Mouse (Mus musculus) neural tube, embryonic 12.5 days (tissue): ENCODE data around the gene Cma2. TPM values are rescaled to one million over a fixed set of nuclear protein-coding genes. Genes with fewer than 3 reads are reported as not detected.

Source experiments
- ATAC-seq: fragments of 200-750 bp; cut with Nextera tagmentation; 2 replicates; pipeline ENCODE4 v1.8.0; 2017; ENCODE audit warnings: low read depth, mild to moderate bottlenecking, moderate TSS enrichment, moderate library complexity; ENCODE audit not compliant: low FRiP score
- H3K27ac ChIP-seq: fragments of 300-500 bp; sonication (generic); 2 replicates; pipeline ENCODE4 v1.5.1; 2016
- H3K27me3 ChIP-seq: fragments of 300-500 bp; sonication (generic); replicated peaks from 2 replicates; pipeline ENCODE4 v1.6.1; 2016; ENCODE audit warnings: mild to moderate bottlenecking
- H3K36me3 ChIP-seq: fragments of 300-500 bp; sonication (generic); 2 replicates; pipeline ENCODE4 v1.6.1; 2016; ENCODE audit warnings: mild to moderate bottlenecking
- H3K4me1 ChIP-seq: fragments of 300-500 bp; sonication (generic); 2 replicates; pipeline ENCODE4 v1.6.1; 2016
- H3K4me2 ChIP-seq: fragments of 300-500 bp; sonication (generic); replicated peaks from 2 replicates; pipeline ENCODE4 v1.6.1; 2016; ENCODE audit warnings: mild to moderate bottlenecking
- H3K4me3 ChIP-seq: fragments of 300-500 bp; sonication (generic); 2 replicates; pipeline ENCODE4 v1.5.1; 2016
- H3K9ac ChIP-seq: fragments of 300-500 bp; sonication (generic); 2 replicates; pipeline ENCODE4 v1.6.1; 2016; ENCODE audit warnings: mild to moderate bottlenecking
- H3K9me3 ChIP-seq: fragments of 300-500 bp; sonication (generic); 2 replicates; pipeline ENCODE4 v1.6.1; 2016; ENCODE audit warnings: mild to moderate bottlenecking
- WGBS: fragments of 180-500 bp; shearing (Covaris S2); methylation state at CpG from one replicate; pipeline ENCODE4 v1.1.7; 2016; 5-methylcytosine and 5-hydroxymethylcytosine counted together
- polyA plus RNA-seq: library from polyadenylated mRNA; unstranded; fragments of >200 nt; fragmentation: Nextera tagmentation; extraction: Ambion mirVana; gene quantifications from 2 replicates; pipeline ENCODE4 v1.2.1, GENCODE M21; 2016

Gene Cma2
- not detected in 2 replicates for polyA plus RNA-seq

DNA sequence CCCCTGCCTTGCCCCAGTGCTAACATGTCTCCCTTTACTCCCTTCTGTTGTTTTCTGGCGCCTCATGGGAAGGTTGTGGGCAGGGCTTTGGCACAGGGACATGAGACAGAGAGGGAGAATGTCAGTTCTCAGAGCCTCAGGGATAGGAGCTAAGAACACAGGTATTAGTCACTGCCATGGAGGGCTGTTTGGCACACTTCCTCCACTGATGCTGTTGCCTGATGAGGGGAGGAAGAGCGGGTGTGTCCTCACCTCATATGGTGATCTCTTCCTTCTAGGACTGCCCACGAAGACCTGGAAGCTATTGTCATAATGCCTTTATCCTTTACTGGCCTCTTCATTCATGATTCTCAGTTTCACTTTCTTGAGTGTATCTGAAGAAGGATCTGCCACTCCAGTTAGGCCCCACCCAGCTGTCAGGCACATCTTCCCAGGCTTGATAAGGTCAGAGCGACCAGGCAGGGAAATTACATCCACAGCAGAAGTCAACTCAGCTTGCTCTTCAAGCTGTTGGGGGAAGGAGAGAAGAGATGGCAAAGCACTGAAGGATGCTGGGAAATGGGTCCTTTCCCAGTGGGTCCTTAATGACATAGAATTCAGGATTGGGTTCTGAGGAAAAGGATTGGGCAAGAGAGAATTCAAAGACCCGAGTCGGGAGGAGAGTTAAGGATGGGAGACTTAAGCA lies at the start of gene Cma2:
TSS of gene Cma2 (plus strand) at position 635 of the 685 bp plus-strand sequence.
- H3K27ac ChIP-seq = no peak within 1 kb of the TSS
- no peak within 1 kb of the TSS for H3K4me2 ChIP-seq
- no peaks in the 10 kb centered on the region for H3K9me3 ChIP-seq
- no peaks in the 10 kb centered on the region for H3K4me1 ChIP-seq
- H3K27me3 ChIP-seq = no peaks in the 10 kb centered on the region
- no peak within 1 kb of the TSS for H3K9ac ChIP-seq
- H3K36me3 ChIP-seq = no peaks in the 10 kb centered on the region
- 92% methylated on average over 6 of the region's 6 CpGs for WGBS
- no peak for ATAC-seq
- no peak within 1 kb of the TSS for H3K4me3 ChIP-seq

DNA sequence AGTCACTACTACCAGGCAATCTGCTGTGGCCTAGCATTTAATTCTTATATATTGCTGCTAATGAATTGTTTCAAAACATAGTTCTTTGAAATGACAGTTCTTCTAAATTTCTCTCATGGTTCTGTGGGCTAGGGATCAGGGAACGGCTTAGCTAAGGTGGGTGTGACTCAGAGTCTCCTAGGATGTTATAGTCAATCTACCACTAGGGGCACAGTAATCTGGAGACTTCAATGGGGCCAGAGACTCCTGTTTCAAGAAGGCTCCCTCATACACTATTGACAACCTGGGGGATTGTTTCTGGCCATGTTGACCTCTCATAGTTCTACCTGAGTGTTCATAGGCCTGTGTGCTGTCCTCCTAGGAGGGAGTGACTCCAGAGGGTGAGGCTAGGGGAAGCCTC lies 45.3 kb upstream of the Cma2 start:
- Histone ChIP-seq H3K9me3 (no peaks in the 10 kb centered on the region), H3K4me1 (peaks cover 4% of the 10 kb centered on the region; the same call in 1 of the 2 replicates), H3K27me3 (no peaks in the 10 kb centered on the region), H3K4me2 (no peak overlapping the region), H3K4me3 (no peak overlapping the region), H3K36me3 (no peaks in the 10 kb centered on the region), H3K9ac (no peak overlapping the region), H3K27ac (no peak overlapping the region)
- ATAC-seq = no peak
- 21% methylated on average over 1 of the region's 1 CpGs for WGBS

DNA sequence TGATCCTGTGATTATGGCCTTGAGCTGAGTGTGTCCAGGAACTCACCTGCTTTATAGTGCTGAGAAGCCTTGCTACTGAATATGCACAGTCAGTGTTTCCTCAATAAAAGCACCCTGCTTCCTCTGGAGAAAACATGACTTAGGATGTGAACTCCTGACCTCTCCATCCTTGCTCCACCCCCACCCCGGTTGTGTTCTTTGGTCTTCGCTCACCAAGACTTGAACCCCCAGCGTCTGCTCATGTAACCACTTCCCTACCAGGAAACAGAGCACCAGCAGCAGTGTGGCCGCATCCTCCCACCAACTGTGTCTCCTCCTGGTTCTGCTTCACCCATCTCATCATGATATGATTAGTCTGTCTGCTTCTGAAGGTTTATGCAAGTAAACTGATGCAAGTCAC lies 37.4 kb upstream of the Cma2 start:
- no peak for ATAC-seq
- H3K9ac ChIP-seq = no peak overlapping the region
- no peak overlapping the region for H3K4me2 ChIP-seq
- no peaks in the 10 kb centered on the region for H3K4me1 ChIP-seq
- H3K36me3 ChIP-seq = no peaks in the 10 kb centered on the region
- H3K9me3 ChIP-seq = no peaks in the 10 kb centered on the region
- H3K27ac ChIP-seq = no peak overlapping the region
- no peak overlapping the region for H3K4me3 ChIP-seq
- WGBS = 62% methylated on average over 4 of the region's 4 CpGs
- no peaks in the 10 kb centered on the region for H3K27me3 ChIP-seq

DNA sequence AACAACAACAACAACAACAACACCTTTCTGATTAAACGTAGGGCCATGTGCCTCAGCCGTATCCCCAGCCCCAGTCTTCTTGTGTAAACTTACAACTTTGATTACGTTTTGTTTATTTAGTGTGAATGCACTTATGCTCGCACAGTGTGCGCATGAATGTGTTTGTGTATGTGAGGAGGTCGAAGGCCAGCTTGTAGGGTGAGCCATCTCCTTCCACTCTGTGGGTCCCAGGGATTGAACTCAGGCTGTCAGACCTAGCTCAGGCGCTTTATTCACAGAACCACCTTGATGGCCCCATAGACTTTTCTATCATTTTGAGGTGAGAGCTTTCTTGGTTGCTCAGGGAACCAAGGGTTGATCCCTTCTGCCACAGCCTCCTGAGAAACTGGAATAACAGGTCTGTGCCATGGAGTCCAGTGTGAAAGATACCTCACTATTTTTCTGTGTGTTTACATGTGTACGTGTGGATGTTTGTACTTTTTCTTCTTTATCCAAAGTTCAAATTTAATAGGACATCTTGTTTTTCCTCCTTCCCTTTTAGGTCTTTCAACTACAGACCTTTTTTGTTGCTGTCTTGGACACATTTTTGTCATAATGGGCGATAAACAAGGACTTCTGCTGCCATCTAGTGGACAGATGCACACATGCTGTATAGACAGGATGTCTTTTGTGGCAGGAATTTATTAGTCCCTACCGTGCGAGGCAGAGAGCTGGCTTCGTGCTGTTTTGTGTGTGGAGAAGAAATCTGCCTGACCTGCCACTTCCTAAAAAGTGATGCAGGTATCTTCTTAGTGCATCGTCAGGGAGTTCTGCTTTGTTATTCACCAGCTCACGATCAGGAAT lies 32.3 kb upstream of the Cma2 start:
- 45% methylated on average over 14 of the region's 14 CpGs for WGBS
- no peak overlapping the region for H3K27ac ChIP-seq
- peak; percentile 70; the same call in 1 of the 2 replicates for ATAC-seq
- no peaks in the 10 kb centered on the region for H3K4me1 ChIP-seq
- H3K36me3 ChIP-seq = no peaks in the 10 kb centered on the region
- H3K9me3 ChIP-seq = no peaks in the 10 kb centered on the region
- no peak overlapping the region for H3K4me3 ChIP-seq
- peak overlapping the region; percentile 44 for H3K4me2 ChIP-seq
- no peaks in the 10 kb centered on the region for H3K27me3 ChIP-seq
- no peak overlapping the region for H3K9ac ChIP-seq

DNA sequence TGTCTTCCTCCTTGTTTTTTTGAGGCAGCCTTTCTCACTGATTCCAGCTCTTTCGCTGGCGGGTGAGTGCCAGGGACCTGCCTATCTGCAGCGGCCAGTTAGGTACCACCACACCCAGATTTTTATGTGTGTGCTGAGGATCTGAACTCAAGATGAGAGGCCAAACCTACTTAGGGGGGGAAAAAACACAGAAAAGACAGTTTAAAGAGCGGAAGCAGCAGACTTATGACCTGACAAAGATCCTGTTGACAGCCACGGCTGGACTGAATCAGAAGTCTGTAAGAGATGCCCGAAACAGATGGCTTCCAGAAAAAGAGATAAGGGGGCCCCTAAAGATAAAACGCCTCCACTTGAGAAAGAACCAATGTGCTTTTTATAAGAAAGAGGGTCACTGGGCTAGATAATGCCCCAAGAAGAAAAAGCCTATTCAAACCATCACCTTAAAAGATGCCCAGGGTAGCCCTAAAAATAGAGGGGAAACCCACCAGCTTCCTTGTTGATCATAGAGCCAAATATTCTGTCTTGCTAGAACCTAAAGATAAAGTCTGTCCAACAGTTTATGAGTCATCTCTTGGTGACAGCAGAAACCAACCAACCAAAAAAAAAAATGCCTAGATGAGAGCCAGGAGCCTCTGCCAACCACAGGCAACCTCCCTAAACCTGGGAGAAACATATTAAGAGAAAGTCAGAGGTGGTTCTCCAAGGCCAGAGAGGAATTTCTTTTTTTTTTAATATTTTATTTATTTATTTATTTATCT lies 28.1 kb upstream of the Cma2 start:
- no peak overlapping the region for H3K4me3 ChIP-seq
- no peak for ATAC-seq

DNA sequence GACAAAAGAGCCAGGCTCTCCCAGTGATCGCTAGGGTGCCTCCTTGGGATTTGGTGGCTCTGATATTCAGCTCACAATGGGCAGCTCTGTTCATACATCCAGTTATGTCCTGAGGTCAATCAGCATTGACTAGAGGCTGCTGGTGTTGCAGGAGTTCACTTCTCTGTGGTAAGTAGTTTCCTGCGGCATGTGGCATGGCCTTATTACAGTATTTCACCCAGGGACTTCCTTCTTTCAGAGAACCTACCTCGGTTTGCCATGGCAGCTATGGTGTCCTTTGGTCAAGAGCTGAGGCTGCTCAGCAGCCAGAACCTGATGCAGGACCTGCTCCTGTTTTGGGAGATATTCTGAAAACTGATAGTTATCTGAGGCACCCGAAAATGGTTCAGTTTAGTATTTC lies 23.9 kb upstream of the Cma2 start:
- Histone ChIP-seq H3K9me3 (no peaks in the 10 kb centered on the region), H3K9ac (no peak overlapping the region), H3K4me2 (no peak overlapping the region), H3K27ac (no peak overlapping the region), H3K4me3 (no peak overlapping the region), H3K36me3 (no peaks in the 10 kb centered on the region), H3K4me1 (no peaks in the 10 kb centered on the region), H3K27me3 (no peaks in the 10 kb centered on the region)
- ATAC-seq = no peak
- WGBS = 83% methylated on average over 4 of the region's 4 CpGs

More for the DNA sequence above, 28.1 kb upstream of the Cma2 start:
- 81% methylated on average over 7 of the region's 7 CpGs for WGBS
- H3K27me3 ChIP-seq = no peaks in the 10 kb centered on the region
- H3K27ac ChIP-seq = no peak overlapping the region
- no peaks in the 10 kb centered on the region for H3K36me3 ChIP-seq
- no peak overlapping the region for H3K4me2 ChIP-seq
- no peak overlapping the region for H3K9ac ChIP-seq
- no peaks in the 10 kb centered on the region for H3K4me1 ChIP-seq
- no peaks in the 10 kb centered on the region for H3K9me3 ChIP-seq

DNA sequence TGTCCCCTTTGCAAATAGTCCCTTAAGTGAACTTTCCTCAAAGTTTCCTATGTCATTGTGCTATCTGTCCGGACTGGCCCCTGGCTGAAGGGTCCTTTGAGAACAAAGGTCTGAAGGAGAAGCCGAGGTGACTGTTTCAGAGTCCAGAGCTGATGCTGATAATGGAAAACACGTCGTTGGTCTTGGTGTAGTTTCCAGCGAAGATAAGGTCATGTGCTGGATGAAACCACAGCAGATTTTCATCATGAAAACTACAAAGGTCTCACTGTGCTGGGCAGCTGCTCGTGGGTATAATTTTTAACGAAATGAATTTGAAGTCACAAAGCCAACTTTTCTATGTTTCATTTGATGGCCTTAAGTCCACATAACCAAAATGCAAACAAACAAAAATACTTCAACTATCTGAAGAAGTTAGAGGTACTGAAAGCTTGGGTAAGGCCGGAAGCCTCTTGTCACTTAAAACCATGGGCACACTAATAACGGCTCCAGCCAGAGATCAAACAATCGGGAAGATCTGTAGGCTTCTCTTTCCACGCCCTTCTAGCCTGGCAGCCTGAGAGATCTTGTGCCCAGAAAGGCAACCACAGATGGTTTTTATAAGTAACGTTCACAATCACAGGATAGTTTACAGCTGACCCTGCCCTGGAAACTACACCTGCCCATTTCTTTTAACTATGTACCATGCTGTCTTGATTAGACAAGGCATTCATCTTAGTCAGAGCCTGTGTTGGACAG lies 21.4 kb upstream of the Cma2 start:
- no peak overlapping the region for H3K27ac ChIP-seq
- no peak overlapping the region for H3K4me2 ChIP-seq
- no peaks in the 10 kb centered on the region for H3K4me1 ChIP-seq
- no peak for ATAC-seq
- no peaks in the 10 kb centered on the region for H3K9me3 ChIP-seq
- no peaks in the 10 kb centered on the region for H3K36me3 ChIP-seq
- H3K9ac ChIP-seq = no peak overlapping the region
- no peak overlapping the region for H3K4me3 ChIP-seq
- H3K27me3 ChIP-seq = no peaks in the 10 kb centered on the region
- 83% methylated on average over 12 of the region's 12 CpGs for WGBS

DNA sequence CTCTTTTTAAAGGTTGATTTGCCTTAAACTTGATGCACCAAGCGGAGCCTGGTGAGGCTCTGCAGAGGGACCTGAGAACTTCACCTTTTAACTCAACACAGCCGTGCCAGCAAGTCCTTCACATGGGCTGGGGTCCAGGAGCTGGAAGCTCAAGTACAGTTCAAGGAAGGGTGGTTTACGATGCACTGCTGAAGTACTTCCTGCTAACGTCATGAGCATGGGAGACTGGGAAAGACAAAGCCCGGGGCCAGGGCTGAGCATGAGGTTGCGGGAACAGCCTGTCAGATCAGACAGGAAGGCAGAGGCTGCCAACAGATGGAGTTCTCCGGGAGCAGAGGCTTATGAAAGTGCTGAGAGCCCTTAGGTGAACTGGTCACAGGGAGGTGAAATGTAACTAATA lies 17.2 kb upstream of the Cma2 start:
- Histone ChIP-seq H3K4me1 (no peaks in the 10 kb centered on the region), H3K27ac (no peak overlapping the region), H3K36me3 (no peaks in the 10 kb centered on the region), H3K9ac (no peak overlapping the region), H3K27me3 (no peaks in the 10 kb centered on the region), H3K9me3 (no peaks in the 10 kb centered on the region), H3K4me2 (no peak overlapping the region), H3K4me3 (no peak overlapping the region)
- no peak for ATAC-seq
- 50% methylated on average over 7 of the region's 7 CpGs for WGBS

DNA sequence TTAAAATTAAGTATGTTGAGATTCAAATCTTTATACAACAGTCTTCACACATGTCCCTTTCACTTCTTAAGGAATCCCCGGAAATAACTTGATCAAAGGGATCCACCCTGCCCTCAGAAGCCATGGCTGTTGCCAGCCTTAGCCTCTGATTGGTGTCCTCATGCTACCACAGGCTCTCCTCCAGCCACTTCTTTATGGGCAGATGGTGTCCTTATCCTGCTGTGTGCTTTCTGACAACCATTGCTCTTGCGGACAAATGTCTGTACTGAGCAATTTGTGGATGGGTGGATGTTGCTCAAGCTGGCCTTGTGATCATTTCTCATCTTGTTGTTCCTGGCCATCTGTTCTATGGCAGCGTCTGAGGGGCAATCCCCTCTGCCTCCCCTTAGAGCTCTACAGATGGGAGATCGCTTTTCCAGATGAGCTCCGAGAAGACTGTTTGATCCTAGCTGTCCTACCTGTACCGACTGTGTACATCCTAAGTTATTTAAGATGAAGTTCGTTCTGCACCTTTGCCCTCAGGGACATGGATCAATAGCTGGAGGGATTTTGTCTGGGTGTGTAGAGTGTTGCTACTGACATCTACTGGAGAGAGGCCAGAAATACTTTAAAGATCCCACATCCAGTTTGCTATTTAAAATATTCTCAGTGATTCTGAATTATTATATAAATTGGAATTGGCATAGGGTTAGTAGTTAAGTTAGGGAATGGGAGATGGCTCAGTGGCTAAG lies 10.5 kb upstream of the Cma2 start:
- Histone ChIP-seq H3K9me3 (no peaks in the 10 kb centered on the region), H3K4me1 (no peaks in the 10 kb centered on the region), H3K4me3 (no peak overlapping the region), H3K9ac (no peak overlapping the region), H3K4me2 (no peak overlapping the region), H3K36me3 (no peaks in the 10 kb centered on the region), H3K27me3 (no peaks in the 10 kb centered on the region), H3K27ac (no peak overlapping the region)
- WGBS = 48% methylated on average over 7 of the region's 7 CpGs
- ATAC-seq = no peak

DNA sequence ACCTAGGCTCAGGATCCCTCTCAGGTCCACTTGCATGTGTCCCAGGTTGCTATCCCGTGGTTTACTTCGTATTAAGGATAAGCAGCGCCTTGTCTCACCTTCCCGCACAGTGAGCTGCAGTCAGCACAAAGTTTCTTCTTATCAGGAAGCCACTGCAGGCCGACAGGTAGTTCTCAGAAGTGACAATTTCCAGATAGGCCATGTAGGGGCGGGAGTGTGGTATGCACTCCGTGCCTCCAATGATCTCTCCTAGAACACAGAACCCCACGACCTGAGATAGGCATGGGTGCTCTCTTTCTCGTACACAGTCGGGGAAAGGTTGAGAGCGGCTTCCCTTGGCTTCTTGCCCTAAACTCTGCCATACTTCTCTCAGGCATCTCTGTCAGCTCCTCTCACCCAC lies 7.2 kb upstream of the Cma2 start:
- H3K27me3 ChIP-seq = no peaks in the 10 kb centered on the region
- H3K36me3 ChIP-seq = no peaks in the 10 kb centered on the region
- no peaks in the 10 kb centered on the region for H3K9me3 ChIP-seq
- no peak overlapping the region for H3K9ac ChIP-seq
- no peak for ATAC-seq
- WGBS = 85% methylated on average over 11 of the region's 11 CpGs
- no peak overlapping the region for H3K4me2 ChIP-seq
- H3K4me1 ChIP-seq = no peaks in the 10 kb centered on the region
- no peak overlapping the region for H3K4me3 ChIP-seq
- no peak overlapping the region for H3K27ac ChIP-seq

DNA sequence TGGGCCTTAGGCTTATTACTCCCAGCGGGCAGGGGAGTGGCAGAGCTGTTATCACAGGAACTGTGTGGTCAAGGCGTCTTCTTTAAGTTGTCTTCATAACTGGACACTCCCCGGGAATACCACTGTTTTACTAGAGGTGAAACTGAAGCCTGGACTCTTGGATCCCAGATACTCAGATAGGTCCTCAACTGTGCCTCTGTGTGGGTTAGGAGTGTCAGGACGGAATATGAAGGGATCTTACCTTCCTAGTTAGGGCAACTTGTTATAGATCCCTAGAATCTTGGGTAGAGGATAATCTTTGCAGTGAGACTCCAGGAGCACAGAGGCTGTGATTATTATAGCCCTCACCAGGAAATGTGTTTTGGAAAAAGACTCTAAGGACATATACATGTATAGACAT lies 6.2 kb upstream of the Cma2 start, which contains the start of gene Cma1:
TSS of gene Cma1 (minus strand) at position 101 of the 400 bp plus-strand sequence.
- Histone ChIP-seq H3K27me3 (no peaks in the 10 kb centered on the region), H3K9ac (no peak within 1 kb of the TSS), H3K4me1 (no peaks in the 10 kb centered on the region), H3K27ac (no peak within 1 kb of the TSS), H3K4me3 (no peak within 1 kb of the TSS), H3K4me2 (no peak within 1 kb of the TSS), H3K36me3 (no peaks in the 10 kb centered on the region), H3K9me3 (no peaks in the 10 kb centered on the region)
- 87% methylated on average over 4 of the region's 4 CpGs for WGBS
- ATAC-seq = no peak
